Mouse (Mus musculus): ENCODE measurements at regions not wholly inside any gene's neighbourhood (a gene's known extent, or its start where the extent isn't known, plus 50 kb on each side); places are given as distances from the start of the nearest gene placed in this dataset.

- H3K27ac ChIP-seq (replicated peaks) = no peak overlapping the region
- no peak overlapping the region for H3K4me2 ChIP-seq (replicated peaks)
- peak; percentile 72 for ATAC-seq (replicated peaks)
- no peaks in the 10 kb centered on the region for H3K9me3 ChIP-seq
- H3K4me3 ChIP-seq = no peak overlapping the region
- no peak overlapping the region for H3K9ac ChIP-seq (replicated peaks)
- no peaks in the 10 kb centered on the region for H3K36me3 ChIP-seq
- H3K4me1 ChIP-seq = no peaks in the 10 kb centered on the region
- 57% methylated on average over 2 of the region's 2 CpGs for WGBS
- no peaks in the 10 kb centered on the region for H3K27me3 ChIP-seq
These were observed 236.2 kb downstream of the Hace1 start for GRCm38 (mm10) chr10:45813804-45814203.

- Histone ChIP-seq H3K4me3 (no peak overlapping the region), H3K27me3 (no peaks in the 10 kb centered on the region), H3K27ac (replicated peaks) (no peak overlapping the region), H3K4me2 (replicated peaks) (no peak overlapping the region), H3K36me3 (no peaks in the 10 kb centered on the region), H3K4me1 (no peaks in the 10 kb centered on the region), H3K9me3 (no peaks in the 10 kb centered on the region), H3K9ac (replicated peaks) (no peak overlapping the region)
- 85% methylated on average over 4 of the region's 4 CpGs for WGBS
- ATAC-seq (replicated peaks) = no peak
These were observed 239.1 kb downstream of the Hace1 start for GRCm38 (mm10) chr10:45816679-45817078.

- WGBS = 77% methylated on average over 8 of the region's 8 CpGs
- H3K36me3 ChIP-seq = no peaks in the 10 kb centered on the region
These were observed 243.5 kb downstream of the Hace1 start for GRCm38 (mm10) chr10:45820986-45821655.

GRCm38 (mm10) chr10:45822251-45822650 lies 244.6 kb downstream of the Hace1 start:
- no peaks in the 10 kb centered on the region for H3K27me3 ChIP-seq
- no peaks in the 10 kb centered on the region for H3K9me3 ChIP-seq
- H3K36me3 ChIP-seq = no peaks in the 10 kb centered on the region
- H3K4me1 ChIP-seq = no peaks in the 10 kb centered on the region
- no peak overlapping the region for H3K27ac ChIP-seq (replicated peaks)
- H3K4me3 ChIP-seq = no peak overlapping the region
- ATAC-seq (replicated peaks) = no peak
- H3K4me2 ChIP-seq (replicated peaks) = no peak overlapping the region
- H3K9ac ChIP-seq (replicated peaks) = no peak overlapping the region
- WGBS = 86% methylated on average over 1 of the region's 1 CpGs

More at GRCm38 (mm10) chr10:45820986-45821655, 243.5 kb downstream of the Hace1 start:
- no peak overlapping the region for H3K9ac ChIP-seq (replicated peaks)
- no peak overlapping the region for H3K4me3 ChIP-seq
- ATAC-seq (replicated peaks) = no peak
- H3K4me1 ChIP-seq = no peaks in the 10 kb centered on the region
- no peak overlapping the region for H3K4me2 ChIP-seq (replicated peaks)
- H3K27me3 ChIP-seq = no peaks in the 10 kb centered on the region
- no peaks in the 10 kb centered on the region for H3K9me3 ChIP-seq
- H3K27ac ChIP-seq (replicated peaks) = no peak overlapping the region

- H3K36me3 ChIP-seq = no peaks in the 10 kb centered on the region
- H3K27me3 ChIP-seq = no peaks in the 10 kb centered on the region
- peak; percentile 43; the same call in 1 of the 2 replicates for ATAC-seq (replicated peaks)
- WGBS = 71% methylated on average over 2 of the region's 2 CpGs
- H3K4me2 ChIP-seq (replicated peaks) = no peak overlapping the region
- no peaks in the 10 kb centered on the region for H3K4me1 ChIP-seq
- no peaks in the 10 kb centered on the region for H3K9me3 ChIP-seq
- H3K4me3 ChIP-seq = no peak overlapping the region
- no peak overlapping the region for H3K27ac ChIP-seq (replicated peaks)
- H3K9ac ChIP-seq (replicated peaks) = no peak overlapping the region
These were observed 246.0 kb downstream of the Hace1 start for GRCm38 (mm10) chr10:45823612-45824011.

GRCm38 (mm10) chr10:45848654-45849053 lies 271.0 kb downstream of the Hace1 start:
- H3K9ac ChIP-seq (replicated peaks) = no peak overlapping the region
- WGBS = 91% methylated on average over 2 of the region's 2 CpGs
- H3K27ac ChIP-seq (replicated peaks) = no peak overlapping the region
- H3K36me3 ChIP-seq = no peaks in the 10 kb centered on the region
- H3K4me2 ChIP-seq (replicated peaks) = no peak overlapping the region
- ATAC-seq (replicated peaks) = no peak
- no peak overlapping the region for H3K4me3 ChIP-seq
- H3K27me3 ChIP-seq = no peaks in the 10 kb centered on the region
- no peaks in the 10 kb centered on the region for H3K9me3 ChIP-seq
- H3K4me1 ChIP-seq = no peaks in the 10 kb centered on the region

GRCm38 (mm10) chr10:45849841-45850240 lies 272.2 kb downstream of the Hace1 start:
- Histone ChIP-seq H3K4me2 (replicated peaks) (no peak overlapping the region), H3K4me3 (no peak overlapping the region), H3K36me3 (no peaks in the 10 kb centered on the region), H3K9me3 (no peaks in the 10 kb centered on the region), H3K27me3 (no peaks in the 10 kb centered on the region), H3K4me1 (no peaks in the 10 kb centered on the region), H3K27ac (replicated peaks) (no peak overlapping the region), H3K9ac (replicated peaks) (no peak overlapping the region)
- WGBS = 64% methylated on average over 1 of the region's 1 CpGs
- no peak for ATAC-seq (replicated peaks)

- Histone ChIP-seq H3K9ac (replicated peaks) (no peak overlapping the region), H3K9me3 (no peaks in the 10 kb centered on the region), H3K27me3 (no peaks in the 10 kb centered on the region), H3K4me2 (replicated peaks) (no peak overlapping the region), H3K36me3 (no peaks in the 10 kb centered on the region), H3K27ac (replicated peaks) (no peak overlapping the region), H3K4me1 (no peaks in the 10 kb centered on the region), H3K4me3 (no peak overlapping the region)
- no peak for ATAC-seq (replicated peaks)
- WGBS = 29% methylated on average over 6 of the region's 6 CpGs
These were observed 273.0 kb downstream of the Hace1 start for GRCm38 (mm10) chr10:45850625-45851024.

- no peaks in the 10 kb centered on the region for H3K4me1 ChIP-seq
- H3K36me3 ChIP-seq = no peaks in the 10 kb centered on the region
- H3K9me3 ChIP-seq = no peaks in the 10 kb centered on the region
- no peak overlapping the region for H3K27ac ChIP-seq (replicated peaks)
- no peak overlapping the region for H3K4me3 ChIP-seq
- H3K9ac ChIP-seq (replicated peaks) = no peak overlapping the region
- no peak for ATAC-seq (replicated peaks)
- no peak overlapping the region for H3K4me2 ChIP-seq (replicated peaks)
- WGBS = 35% methylated on average over 5 of the region's 5 CpGs
- H3K27me3 ChIP-seq = no peaks in the 10 kb centered on the region
These were observed 275.1 kb downstream of the Hace1 start for GRCm38 (mm10) chr10:45852688-45853087.

- no peaks in the 10 kb centered on the region for H3K9me3 ChIP-seq
- no peak overlapping the region for H3K4me3 ChIP-seq
- no peaks in the 10 kb centered on the region for H3K4me1 ChIP-seq
- H3K27me3 ChIP-seq = no peaks in the 10 kb centered on the region
- 85% methylated on average over 3 of the region's 3 CpGs for WGBS
- H3K27ac ChIP-seq (replicated peaks) = no peak overlapping the region
- no peak for ATAC-seq (replicated peaks)
- no peak overlapping the region for H3K4me2 ChIP-seq (replicated peaks)
- no peaks in the 10 kb centered on the region for H3K36me3 ChIP-seq
- no peak overlapping the region for H3K9ac ChIP-seq (replicated peaks)
These were observed 277.9 kb downstream of the Hace1 start for GRCm38 (mm10) chr10:45855514-45855913.

GRCm38 (mm10) chr10:45859137-45859536 lies 281.5 kb downstream of the Hace1 start:
- 76% methylated on average over 3 of the region's 3 CpGs for WGBS
- Histone ChIP-seq H3K27me3 (no peaks in the 10 kb centered on the region), H3K27ac (replicated peaks) (no peak overlapping the region), H3K4me3 (no peak overlapping the region), H3K9ac (replicated peaks) (no peak overlapping the region), H3K4me2 (replicated peaks) (no peak overlapping the region), H3K4me1 (no peaks in the 10 kb centered on the region), H3K36me3 (no peaks in the 10 kb centered on the region), H3K9me3 (no peaks in the 10 kb centered on the region)
- ATAC-seq (replicated peaks) = no peak

- no peak overlapping the region for H3K27ac ChIP-seq (replicated peaks)
- no peaks in the 10 kb centered on the region for H3K4me1 ChIP-seq
- H3K36me3 ChIP-seq = no peaks in the 10 kb centered on the region
- no peak overlapping the region for H3K9ac ChIP-seq (replicated peaks)
- no peaks in the 10 kb centered on the region for H3K27me3 ChIP-seq
- 29% methylated on average over 4 of the region's 4 CpGs for WGBS
- no peak overlapping the region for H3K4me3 ChIP-seq
- no peaks in the 10 kb centered on the region for H3K9me3 ChIP-seq
- H3K4me2 ChIP-seq (replicated peaks) = no peak overlapping the region
- no peak for ATAC-seq (replicated peaks)
These were observed 282.3 kb downstream of the Hace1 start for GRCm38 (mm10) chr10:45859909-45860308.

- no peak overlapping the region for H3K4me3 ChIP-seq
- ATAC-seq (replicated peaks) = no peak
- WGBS = 46% methylated on average over 4 of the region's 4 CpGs
These were observed 283.1 kb downstream of the Hace1 start for GRCm38 (mm10) chr10:45860696-45861095.

More at GRCm38 (mm10) chr10:45860696-45861095, 283.1 kb downstream of the Hace1 start:
- Histone ChIP-seq H3K27ac (replicated peaks) (no peak overlapping the region), H3K9ac (replicated peaks) (no peak overlapping the region), H3K9me3 (no peaks in the 10 kb centered on the region), H3K27me3 (no peaks in the 10 kb centered on the region), H3K4me2 (replicated peaks) (no peak overlapping the region), H3K4me1 (no peaks in the 10 kb centered on the region), H3K36me3 (no peaks in the 10 kb centered on the region)

All from forebrain, embryonic 15.5 days (tissue).